Mouse (Mus musculus) lung, postnatal 0 days (tissue): ENCODE measurements at regions not wholly inside any gene's neighbourhood (a gene's known extent, or its start where the extent isn't known, plus 50 kb on each side); places are given as distances from the start of the nearest gene placed in this dataset.

Source experiments
- ATAC-seq: fragments of 200-750 bp; cut with Nextera tagmentation; 2 replicates; pipeline ENCODE4 v1.8.0; 2017; ENCODE audit warnings: moderate library complexity
- DNase-seq: peaks from one replicate; pipeline ENCODE4 v3.0.0-alpha.2; 2016; ENCODE audit warnings: low spot score
- H3K27ac ChIP-seq: fragments of 300-500 bp; sonication (generic); 2 replicates; pipeline ENCODE4 v1.5.1; 2014; ENCODE audit warnings: antibody characterized with exemption, mild to moderate bottlenecking, low read length, mixed read lengths
- H3K27me3 ChIP-seq: fragments of 300-500 bp; sonication (generic); replicated peaks from 2 replicates; pipeline ENCODE4 v1.6.1; 2014; ENCODE audit warnings: low read length, mixed read lengths; ENCODE audit not compliant: insufficient read depth
- H3K36me3 ChIP-seq: fragments of 300-500 bp; sonication (generic); 2 replicates; pipeline ENCODE4 v1.6.1; 2014; ENCODE audit warnings: low read length, mixed read lengths; ENCODE audit not compliant: insufficient read depth
- H3K4me1 ChIP-seq: fragments of 300-500 bp; sonication (generic); 2 replicates; pipeline ENCODE4 v1.6.1; 2014; ENCODE audit warnings: antibody characterized with exemption, low read depth, low read length, mixed read lengths; ENCODE audit not compliant: insufficient read depth
- H3K4me2 ChIP-seq: fragments of 300-500 bp; sonication (generic); replicated peaks from 2 replicates; pipeline ENCODE4 v1.6.1; 2014; ENCODE audit warnings: low read depth, mild to moderate bottlenecking, low read length, moderate library complexity, mixed read lengths
- H3K4me3 ChIP-seq: fragments of 300-500 bp; sonication (generic); 2 replicates; pipeline ENCODE4 v1.5.1; 2014; ENCODE audit warnings: low read depth, low read length
- H3K9ac ChIP-seq: fragments of 300-500 bp; sonication (generic); replicated peaks from 2 replicates; pipeline ENCODE4 v1.6.1; 2014; ENCODE audit warnings: low read depth, mild to moderate bottlenecking
- H3K9me3 ChIP-seq: fragments of 300-500 bp; sonication (generic); 2 replicates; pipeline ENCODE4 v1.6.1; 2016; ENCODE audit warnings: low read length, mixed read lengths
- CTCF ChIP-seq: IDR thresholded peaks from 2 replicates; pipeline ENCODE4 v1.5.1; 2016; ENCODE audit warnings: antibody characterized with exemption, mild to moderate bottlenecking
- EP300 ChIP-seq: IDR thresholded peaks from 2 replicates; pipeline ENCODE4 v1.6.1; 2016; ENCODE audit warnings: antibody characterized with exemption, mild to moderate bottlenecking, control low read depth
- WGBS: fragments of 180-500 bp; shearing (Covaris S2); extraction: QIAGEN DNeasy Blood & Tissue Kit; methylation state at CpG from one replicate; pipeline ENCODE4 v1.1.7; 2014; 5-methylcytosine and 5-hydroxymethylcytosine counted together

DNA sequence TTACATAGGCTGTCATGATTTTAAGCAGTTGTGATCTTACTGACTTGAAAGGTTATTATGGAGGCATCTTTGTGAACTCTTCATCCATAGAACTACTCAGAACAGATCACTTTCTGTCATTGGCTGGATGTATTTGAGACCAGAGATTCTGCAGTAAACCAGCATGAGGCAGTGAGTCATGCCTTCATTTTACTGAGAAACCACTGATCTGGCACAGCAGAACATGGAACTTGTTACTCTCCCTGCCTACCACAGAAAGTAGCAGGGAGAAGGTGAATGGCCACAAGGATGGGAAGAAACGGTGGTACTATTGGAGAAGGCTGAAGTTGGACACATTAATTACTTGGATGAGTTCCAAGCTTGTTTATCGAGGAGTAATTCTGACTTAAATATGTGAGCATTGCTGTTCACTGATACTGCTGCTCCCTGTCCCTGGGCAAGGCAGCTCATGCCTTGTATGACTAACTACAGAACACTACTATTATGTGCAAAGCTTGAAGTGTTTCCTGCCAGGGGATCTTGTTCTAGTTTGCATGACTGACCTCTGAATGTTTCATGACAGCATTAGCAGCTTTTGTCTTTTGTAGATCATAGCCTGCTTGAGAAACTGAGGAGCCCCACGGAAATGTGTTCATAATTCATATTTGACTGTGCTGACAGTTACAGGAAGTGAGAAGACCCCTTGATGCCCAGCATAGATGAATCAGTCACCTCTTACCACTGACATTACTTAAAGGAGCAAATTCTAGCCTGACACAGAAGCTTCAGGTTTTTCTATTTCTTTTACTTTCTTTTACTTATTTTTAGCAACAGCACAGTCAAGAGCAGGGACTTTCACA, 630.2 kb downstream of the Inhba start:
- Histone ChIP-seq H3K27ac (no peak overlapping the region), H3K4me2 (no peak overlapping the region), H3K9me3 (no peaks in the 10 kb centered on the region), H3K36me3 (no peaks in the 10 kb centered on the region), H3K4me1 (no peaks in the 10 kb centered on the region), H3K9ac (no peak overlapping the region), H3K27me3 (no peaks in the 10 kb centered on the region), H3K4me3 (no peak overlapping the region)
- no peak for ATAC-seq
- TF ChIP-seq CTCF, result no peak
- TF ChIP-seq EP300, result no peak
- WGBS, result 50% methylated on average over 3 of the region's 3 CpGs
- no peak for DNase-seq

DNA sequence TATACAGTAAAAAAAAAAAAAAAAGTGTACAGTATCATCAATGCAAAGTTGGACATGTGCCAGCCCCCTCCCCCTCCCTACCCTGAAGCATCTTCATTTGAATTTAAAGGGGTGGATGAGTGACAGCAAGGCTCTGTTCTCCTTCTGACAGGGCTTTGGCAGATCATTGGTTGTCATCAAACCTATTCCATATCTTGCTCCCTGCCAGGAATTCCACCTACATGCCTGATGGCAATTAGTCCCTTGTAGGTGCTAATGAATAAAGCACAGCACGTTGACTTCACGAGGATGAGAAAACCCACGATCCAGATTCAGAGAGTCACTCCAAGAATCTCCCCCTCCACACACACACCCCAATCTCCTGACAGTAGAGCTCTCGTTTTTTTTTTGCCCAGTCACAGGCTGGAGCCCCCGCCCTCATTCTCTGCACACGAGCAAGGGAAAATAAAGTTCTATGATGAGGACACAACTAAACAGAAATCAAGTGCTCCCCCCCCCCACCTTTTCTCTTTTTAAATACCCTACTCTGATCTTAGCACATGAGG, 630.9 kb downstream of the Inhba start:
- 56% methylated on average over 6 of the region's 6 CpGs for WGBS
- no peak overlapping the region for H3K4me3 ChIP-seq
- no peak for ATAC-seq
- H3K27ac ChIP-seq, result no peak overlapping the region
- H3K27me3 ChIP-seq, result no peaks in the 10 kb centered on the region
- H3K4me2 ChIP-seq, result no peak overlapping the region
- TF ChIP-seq EP300 (no peak), CTCF (no peak)
- no peak overlapping the region for H3K9ac ChIP-seq
- DNase-seq, result no peak
- H3K9me3 ChIP-seq, result no peaks in the 10 kb centered on the region
- no peaks in the 10 kb centered on the region for H3K36me3 ChIP-seq
- H3K4me1 ChIP-seq, result no peaks in the 10 kb centered on the region

DNA sequence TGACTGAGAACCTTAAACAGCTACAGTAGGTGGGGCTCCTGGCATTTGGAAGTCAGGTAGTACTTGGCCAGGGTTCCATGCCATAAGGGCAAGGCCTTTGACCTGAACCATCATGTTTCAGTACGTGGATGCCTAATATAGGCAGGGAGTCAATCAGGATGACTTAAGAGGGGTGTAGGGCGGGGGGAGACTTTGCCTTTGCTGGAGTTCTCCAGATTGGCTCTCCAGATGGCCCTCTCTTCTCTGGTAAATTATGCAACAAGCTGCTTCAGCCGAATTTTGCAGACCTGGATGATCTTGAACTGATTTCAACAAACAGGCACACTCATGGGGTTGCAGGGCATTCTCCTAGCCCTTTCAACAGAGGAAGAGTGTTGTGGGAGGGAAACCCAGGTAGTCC, 633.7 kb downstream of the Inhba start:
- ATAC-seq (no peak), DNase-seq (no peak)
- Histone ChIP-seq H3K27me3 (no peaks in the 10 kb centered on the region), H3K4me3 (no peak overlapping the region), H3K9me3 (no peaks in the 10 kb centered on the region), H3K9ac (no peak overlapping the region), H3K27ac (no peak overlapping the region), H3K36me3 (no peaks in the 10 kb centered on the region), H3K4me2 (no peak overlapping the region), H3K4me1 (no peaks in the 10 kb centered on the region)
- 60% methylated on average over 3 of the region's 3 CpGs for WGBS
- TF ChIP-seq EP300 (no peak), CTCF (no peak)

DNA sequence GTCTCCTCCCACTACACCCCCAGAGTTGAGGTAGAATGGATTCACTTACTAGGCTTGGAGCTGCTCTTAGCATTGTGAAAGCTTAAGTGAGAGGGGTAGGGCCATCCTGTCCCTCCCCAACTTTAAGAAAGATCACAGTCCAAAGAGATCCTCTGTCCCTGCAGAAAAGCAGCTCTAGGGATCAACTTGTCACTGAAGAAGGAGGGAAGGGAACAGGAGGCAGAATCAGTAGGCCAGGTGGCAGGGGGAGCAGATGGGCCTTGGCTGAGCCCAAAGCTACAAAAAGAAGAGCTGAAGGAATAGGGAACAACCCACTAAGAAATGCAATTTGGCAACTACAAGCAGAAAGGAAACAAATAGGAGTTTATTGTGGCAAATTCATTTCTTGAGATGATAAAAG, 634.4 kb downstream of the Inhba start:
- no peak overlapping the region for H3K27ac ChIP-seq
- no peaks in the 10 kb centered on the region for H3K36me3 ChIP-seq
- no peak overlapping the region for H3K9ac ChIP-seq
- ATAC-seq (no peak), DNase-seq (no peak)
- no peak overlapping the region for H3K4me2 ChIP-seq
- H3K4me3 ChIP-seq, result no peak overlapping the region
- H3K9me3 ChIP-seq, result no peaks in the 10 kb centered on the region
- no peaks in the 10 kb centered on the region for H3K27me3 ChIP-seq
- H3K4me1 ChIP-seq, result no peaks in the 10 kb centered on the region
- no peak for TF ChIP-seq EP300
- TF ChIP-seq CTCF, result no peak

DNA sequence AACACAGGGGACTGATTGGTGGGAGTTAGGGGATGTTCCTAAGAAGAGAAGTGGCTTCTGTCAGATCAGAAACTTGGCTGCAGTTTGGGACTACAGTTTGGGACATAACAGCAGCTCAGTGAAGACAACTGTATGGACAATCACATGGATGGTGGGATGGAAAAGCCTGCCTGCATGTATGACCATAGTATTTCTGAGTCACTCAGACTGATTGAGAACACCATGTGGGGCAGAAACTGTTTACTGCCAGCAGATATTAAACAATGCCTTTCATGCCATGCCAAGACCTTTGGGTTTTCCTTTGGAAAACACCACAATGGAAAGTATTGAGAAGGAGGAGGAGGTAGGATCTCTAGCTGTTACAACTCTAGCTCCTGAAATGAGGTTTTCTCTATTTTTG, 635.0 kb downstream of the Inhba start:
- Histone ChIP-seq H3K9me3 (no peaks in the 10 kb centered on the region), H3K27ac (no peak overlapping the region), H3K4me3 (no peak overlapping the region), H3K9ac (no peak overlapping the region), H3K4me2 (no peak overlapping the region), H3K27me3 (no peaks in the 10 kb centered on the region), H3K4me1 (no peaks in the 10 kb centered on the region), H3K36me3 (no peaks in the 10 kb centered on the region)
- TF ChIP-seq CTCF (no peak), EP300 (no peak)
- no peak for DNase-seq
- ATAC-seq, result no peak

DNA sequence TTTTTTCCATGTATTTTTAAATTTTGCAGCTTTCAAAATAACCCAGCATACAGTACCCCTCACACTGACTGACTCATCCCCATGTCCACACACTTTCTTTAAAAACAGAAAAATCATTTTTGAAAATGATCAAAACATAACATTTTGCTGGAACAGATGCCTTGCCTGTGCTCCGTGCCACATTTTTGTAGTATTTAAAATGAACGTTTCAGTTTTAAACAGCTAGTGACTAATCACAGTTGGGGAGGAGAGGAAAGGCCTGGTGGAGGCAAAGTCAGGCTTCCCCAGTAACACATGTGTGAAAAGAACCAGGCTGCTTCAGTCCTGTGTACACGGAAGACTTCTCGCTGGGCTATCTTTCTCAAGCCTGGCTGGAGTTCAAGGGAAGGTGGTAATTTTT, 644.5 kb downstream of the Inhba start:
- Histone ChIP-seq H3K9me3 (no peaks in the 10 kb centered on the region), H3K36me3 (no peaks in the 10 kb centered on the region), H3K27me3 (no peaks in the 10 kb centered on the region), H3K4me3 (no peak overlapping the region), H3K4me2 (no peak overlapping the region), H3K9ac (no peak overlapping the region), H3K4me1 (no peaks in the 10 kb centered on the region), H3K27ac (no peak overlapping the region)
- ATAC-seq, result no peak
- DNase-seq, result no peak
- TF ChIP-seq CTCF, result no peak
- 56% methylated on average over 4 of the region's 4 CpGs for WGBS
